Mouse (Mus musculus) olfactory bulb, adult 2 months (tissue): ENCODE data around the gene Cxcl10.

Experiments used
- CTCF ChIP-seq: fragments of 200-500 bp; IDR thresholded peaks from 2 replicates; pipeline ENCODE4 v1.5.1; 2012; ENCODE audit warnings: low read depth, mild to moderate bottlenecking, low read length, moderate library complexity; ENCODE audit not compliant: insufficient read depth
- POLR2A ChIP-seq: fragments of 200-500 bp; IDR thresholded peaks from 2 replicates; pipeline ENCODE4 v1.6.1; 2012; ENCODE audit warnings: mild to moderate bottlenecking, low read depth, low read length, moderate library complexity; ENCODE audit not compliant: insufficient read depth

DNA sequence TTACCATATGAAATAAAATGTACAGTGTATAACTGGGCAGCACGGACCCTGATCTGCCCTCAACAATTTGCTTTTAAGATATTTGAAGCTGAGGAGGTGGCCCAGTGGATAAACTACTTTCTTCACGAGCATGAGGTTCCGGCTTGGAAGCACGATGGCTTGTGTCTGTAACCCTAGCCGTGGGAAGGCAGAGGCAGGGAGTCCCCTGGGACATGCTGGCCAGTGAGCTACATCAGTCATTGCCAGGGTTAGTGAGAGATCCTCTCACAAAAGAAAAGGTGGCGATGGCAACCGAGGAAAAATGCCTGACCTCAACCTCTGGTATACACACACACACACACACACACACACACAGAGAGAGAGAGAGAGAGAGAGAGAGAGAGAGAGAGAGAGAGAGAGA, 35.1 kb upstream of the Cxcl10 start:
- no peak for TF ChIP-seq POLR2A
- TF ChIP-seq CTCF: no peak
